Mouse (Mus musculus) adrenal gland, postnatal 10 days (tissue): ENCODE results near the gene Mark3. TPM values are rescaled to one million over a fixed set of nuclear protein-coding genes. Genes with fewer than 3 reads are reported as not detected.

Source experiments
- DNase-seq: peaks from one replicate; pipeline ENCODE4 v3.0.0; 2021; ENCODE audit warnings: mixed read lengths
- total RNA-seq, 2 experiments: library from RNA; stranded (reverse); gene quantifications; 2 replicates each; pipeline ENCODE4 v1.2.3; 2021

Gene Mark3
- total RNA-seq, 2 experiments from 2014 or later: 84.9 to 94.1 TPM

GRCm38 (mm10) chr12:111697708-111698107 lies 123.4 kb downstream of the Mark3 start:
- DNase-seq: no peak

- DNase-seq: no peak
These were observed 124.1 kb downstream of the Mark3 start for GRCm38 (mm10) chr12:111698346-111698913.

- DNase-seq: no peak
These were observed 125.2 kb downstream of the Mark3 start for GRCm38 (mm10) chr12:111699542-111699941.

- DNase-seq: no peak
These were observed 126.7 kb downstream of the Mark3 start for GRCm38 (mm10) chr12:111700920-111701458.

GRCm38 (mm10) chr12:111703301-111703700 lies 129.0 kb downstream of the Mark3 start:
- DNase-seq: no peak

GRCm38 (mm10) chr12:111704609-111705008 lies 130.3 kb downstream of the Mark3 start:
- peak; percentile 62 for DNase-seq

GRCm38 (mm10) chr12:111705186-111705973 lies 131.1 kb downstream of the Mark3 start:
- peak; percentile 68 for DNase-seq

Other genes with a start within 250 kb of the Mark3 start
- gene Cdc42bpb, start 196.8 kb upstream of the Mark3 start, total RNA-seq: 100 to 1,000 TPM; 103 to 118 TPM
- gene Lbhd2, start 167.7 kb upstream of the Mark3 start, total RNA-seq: under 1 TPM in 1 of 2 experiments, not detected in 1; 0.48 TPM
- gene Exoc3l4, start 157.5 kb upstream of the Mark3 start, total RNA-seq: 1 to 10 TPM; 5.1 to 6.7 TPM
- 10 to 100 TPM; 15.0 to 18.5 TPM for gene Tnfaip2, start 132.1 kb upstream of the Mark3 start, total RNA-seq
- 1 to 10 TPM; 1.0 to 1.1 TPM for gene Gm266, start 88.7 kb upstream of the Mark3 start, total RNA-seq
- gene Eif5, start 36.5 kb upstream of the Mark3 start, total RNA-seq: 100 to 1,000 TPM; 300 to 322 TPM
- gene Ckb, start 97.8 kb downstream of the Mark3 start, total RNA-seq: 10 to 100 TPM; 46.2 to 53.1 TPM
- 10 to 100 TPM in 1 of 2 experiments, 1 to 10 TPM in 1; 9.5 to 11.3 TPM for gene Trmt61a, start 103.6 kb downstream of the Mark3 start, total RNA-seq
- 10 to 100 TPM; 32.1 to 35.4 TPM for gene Bag5, start 138.7 kb downstream of the Mark3 start, total RNA-seq
- 10 to 100 TPM; 69.0 to 72.8 TPM for gene Apopt1, start 138.7 kb downstream of the Mark3 start, total RNA-seq
- 100 to 1,000 TPM in 1 of 2 experiments, 10 to 100 TPM in 1; 94.0 to 133 TPM for gene Klc1, start 184.3 kb downstream of the Mark3 start, total RNA-seq
- gene Xrcc3, start 239.3 kb downstream of the Mark3 start, total RNA-seq: 10 to 100 TPM; 21.4 to 25.7 TPM
- 10 to 100 TPM; 80.6 to 96.3 TPM for gene Zfyve21, start 239.6 kb downstream of the Mark3 start, total RNA-seq